Mouse (Mus musculus) adrenal gland, adult 18-20 months (tissue): ENCODE data around the gene H2al1j. TPM values are rescaled to one million over a fixed set of nuclear protein-coding genes. Genes with fewer than 3 reads are reported as not detected.

ENCODE experiments used
- total RNA-seq, 2 experiments: library from RNA; stranded (reverse); gene quantifications; 1 replicate in 1 of 2; 2 replicates in 1 of 2; pipeline ENCODE4 v1.2.3; 2021

H2al1j gene
- total RNA-seq, 2 experiments from 2014 or later: not detected

Other genes starting within 250 kb of the H2al1j start
- not detected for gene H2al1a, start 28.6 kb upstream of the H2al1j start, total RNA-seq
- gene H2al1b, start 25.4 kb upstream of the H2al1j start, total RNA-seq: not detected
- not detected for gene H2al1c, start 22.2 kb upstream of the H2al1j start, total RNA-seq
- not detected for gene H2al1d, start 19.0 kb upstream of the H2al1j start, total RNA-seq
- gene H2al1e, start 15.9 kb upstream of the H2al1j start, total RNA-seq: not detected
- gene H2al1f, start 12.7 kb upstream of the H2al1j start, total RNA-seq: not detected
- not detected for gene H2al1g, start 9.6 kb upstream of the H2al1j start, total RNA-seq
- not detected for gene H2al1h, start 6.3 kb upstream of the H2al1j start, total RNA-seq
- not detected for gene H2al1i, start 3.2 kb upstream of the H2al1j start, total RNA-seq